Mouse (Mus musculus) MEL (cell line): ENCODE data around the gene 6430628N08Rik. TPM values are rescaled to one million over a fixed set of nuclear protein-coding genes. Genes with fewer than 3 reads are reported as not detected.

Experiments used
- DNase-seq: peaks from one replicate; pipeline ENCODE4 v3.0.0; 2011; ENCODE audit warnings: low read depth, low spot score
- H3K27ac ChIP-seq: 2 replicates; pipeline ENCODE4 v1.5.1; 2012; ENCODE audit warnings: low read depth, mild to moderate bottlenecking, control low read depth, low read length, moderate library complexity; ENCODE audit not compliant: control insufficient read depth
- H3K27me3 ChIP-seq, 2 experiments: fragments of 150-350 bp in 1 of 2; sonication (generic) in 1 of 2; 2 replicates each; pipeline ENCODE4 v1.6.1; 2012; ENCODE audit warnings: low read length in 2 of 2, mild to moderate bottlenecking in 2 of 2, improper control_type of control experiment in 1 of 2, moderate library complexity in 1 of 2; ENCODE audit not compliant: insufficient read depth in 2 of 2, control insufficient read depth in 1 of 2
- H3K36me3 ChIP-seq, 2 experiments: 2 replicates each; pipeline ENCODE4 v1.6.1; 2012 to 2014; ENCODE audit warnings: low read length in 2 of 2, improper control_type of control experiment in 1 of 2, inconsistent platforms in 1 of 2, mild to moderate bottlenecking in 1 of 2; ENCODE audit not compliant: insufficient read depth in 2 of 2, control insufficient read depth in 1 of 2
- H3K4me1 ChIP-seq, 2 experiments: fragments of 150-350 bp in 1 of 2; sonication (generic) in 1 of 2; 2 replicates each; pipeline ENCODE4 v1.6.1; 2012; ENCODE audit warnings: low read length in 2 of 2, improper control_type of control experiment in 1 of 2, mild to moderate bottlenecking in 1 of 2; ENCODE audit not compliant: insufficient read depth in 2 of 2, control insufficient read depth in 1 of 2
- H3K4me3 ChIP-seq, 2 experiments: fragments of 150-350 bp in 1 of 2; sonication (generic) in 1 of 2; 2 replicates each; pipeline ENCODE4 v1.5.1; 2012; ENCODE audit warnings: low read depth in 2 of 2, low read length in 2 of 2, mild to moderate bottlenecking in 2 of 2, moderate library complexity in 2 of 2, control low read depth in 1 of 2, improper control_type of control experiment in 1 of 2; ENCODE audit not compliant: control insufficient read depth in 1 of 2, insufficient read depth in 1 of 2
- H3K79me2 ChIP-seq: 2 replicates; pipeline ENCODE4 v1.6.1; 2012; ENCODE audit warnings: mild to moderate bottlenecking, low read length, moderate library complexity; ENCODE audit not compliant: control insufficient read depth, poor library complexity, insufficient read depth
- H3K9ac ChIP-seq: 2 replicates; pipeline ENCODE4 v1.6.1; 2012; ENCODE audit warnings: low read depth, mild to moderate bottlenecking, control low read depth, low read length, moderate library complexity; ENCODE audit not compliant: control insufficient read depth, poor library complexity, severe bottlenecking
- H3K9me3 ChIP-seq: fragments of 150-350 bp; sonication (generic); replicated peaks from 2 replicates; pipeline ENCODE4 v1.6.1; 2012; ENCODE audit warnings: mild to moderate bottlenecking, low read length, improper control_type of control experiment, moderate library complexity; ENCODE audit not compliant: insufficient read depth
- BHLHE40 ChIP-seq: IDR thresholded peaks from 2 replicates; pipeline ENCODE4 v1.6.1; 2012; ENCODE audit warnings: low read depth, mild to moderate bottlenecking, inconsistent platforms, low read length, improper control_type of control experiment, borderline replicate concordance
- CTCF ChIP-seq, 3 experiments: IDR thresholded peaks in 2 of 3; conservative IDR thresholded peaks in 1 of 3; 2 replicates each; pipeline ENCODE4 v1.5.1; 2011 to 2012; ENCODE audit warnings: low read length in 3 of 3, low read depth in 2 of 3, mild to moderate bottlenecking in 2 of 3, improper control_type of control experiment in 1 of 3, inconsistent platforms in 1 of 3, mixed read lengths in 1 of 3, moderate library complexity in 1 of 3; ENCODE audit not compliant: control insufficient read depth in 1 of 3, insufficient read depth in 1 of 3, poor library complexity in 1 of 3, severe bottlenecking in 1 of 3
- E2F4 ChIP-seq: IDR thresholded peaks from 2 replicates; pipeline ENCODE4 v1.6.1; 2011; ENCODE audit warnings: low read depth, low read length, improper control_type of control experiment, borderline replicate concordance
- GATA1 ChIP-seq: IDR thresholded peaks from 2 replicates; pipeline ENCODE4 v1.6.1; 2011; ENCODE audit warnings: low read depth, low read length, improper control_type of control experiment
- HCFC1 ChIP-seq: IDR thresholded peaks from 2 replicates; pipeline ENCODE4 v1.6.1; 2012; ENCODE audit warnings: low read depth, mild to moderate bottlenecking, inconsistent platforms, low read length, improper control_type of control experiment, moderate library complexity
- JUND ChIP-seq: IDR thresholded peaks from 2 replicates; pipeline ENCODE4 v1.6.1; 2011; ENCODE audit warnings: low read depth, mild to moderate bottlenecking, improper control_type of control experiment, low read length
- MXI1 ChIP-seq: IDR thresholded peaks from 2 replicates; pipeline ENCODE4 v1.6.1; 2011; ENCODE audit warnings: mild to moderate bottlenecking, low read depth, low read length, improper control_type of control experiment
- MYB ChIP-seq: IDR thresholded peaks from 2 replicates; pipeline ENCODE4 v1.6.1; 2011; ENCODE audit warnings: mild to moderate bottlenecking, low read depth, low read length, improper control_type of control experiment
- MYC ChIP-seq: IDR thresholded peaks from 2 replicates; pipeline ENCODE4 v1.6.1; 2011; ENCODE audit warnings: low read depth, mild to moderate bottlenecking, low read length, improper control_type of control experiment, moderate library complexity
- POLR2AphosphoS2 ChIP-seq: IDR thresholded peaks from 2 replicates; pipeline ENCODE4 v1.6.1; 2011; ENCODE audit warnings: low read length, improper control_type of control experiment
- RAD21 ChIP-seq: IDR thresholded peaks from 2 replicates; pipeline ENCODE4 v1.6.1; 2011; ENCODE audit warnings: mild to moderate bottlenecking, low read depth, low read length, improper control_type of control experiment
- RCOR1 ChIP-seq: IDR thresholded peaks from 2 replicates; pipeline ENCODE4 v1.6.1; 2012; ENCODE audit warnings: low read depth, mild to moderate bottlenecking, inconsistent platforms, low read length, improper control_type of control experiment
- SIN3A ChIP-seq: IDR thresholded peaks from 2 replicates; pipeline ENCODE4 v1.6.1; 2012; ENCODE audit warnings: low read length, improper control_type of control experiment, inconsistent platforms
- SMC3 ChIP-seq: IDR thresholded peaks from 2 replicates; pipeline ENCODE4 v1.6.1; 2011; ENCODE audit warnings: low read depth, low read length, improper control_type of control experiment
- TBP ChIP-seq: IDR thresholded peaks from 2 replicates; pipeline ENCODE4 v1.8.0; 2011; ENCODE audit warnings: low read depth, low read length, improper control_type of control experiment
- ZC3H11A ChIP-seq: IDR thresholded peaks from 2 replicates; pipeline ENCODE4 v1.6.1; 2012; ENCODE audit warnings: low read depth, mild to moderate bottlenecking, inconsistent platforms, low read length, improper control_type of control experiment
- ZNF384 ChIP-seq: IDR thresholded peaks from 2 replicates; pipeline ENCODE4 v1.6.1; 2012; ENCODE audit warnings: low read depth, mild to moderate bottlenecking, inconsistent platforms, low read length, improper control_type of control experiment
- polyA plus RNA-seq, 2 experiments: library from polyadenylated mRNA; stranded (reverse) in 1 of 2; unstranded in 1 of 2; fragments of >175 nt in 1 of 2; fragments of >200 nt in 1 of 2; gene quantifications; 2 replicates each; pipeline versions ENCODE4 v1.2.1 to v1.2.4; 2012; ENCODE audit warnings: low replicate concordance in 2 of 2, low read depth in 1 of 2; ENCODE audit not compliant: insufficient read length in 2 of 2, insufficient read depth in 1 of 2, missing spikeins in 1 of 2
- total RNA-seq: library from RNA; depleted of rRNA; stranded (reverse); fragments of 300-350 nt; gene quantifications from 2 replicates; pipeline ENCODE4 v1.2.3, GENCODE M21; 2012

The 6430628N08Rik gene
- total and polyA plus RNA-seq, 3 experiments = not detected

DNA sequence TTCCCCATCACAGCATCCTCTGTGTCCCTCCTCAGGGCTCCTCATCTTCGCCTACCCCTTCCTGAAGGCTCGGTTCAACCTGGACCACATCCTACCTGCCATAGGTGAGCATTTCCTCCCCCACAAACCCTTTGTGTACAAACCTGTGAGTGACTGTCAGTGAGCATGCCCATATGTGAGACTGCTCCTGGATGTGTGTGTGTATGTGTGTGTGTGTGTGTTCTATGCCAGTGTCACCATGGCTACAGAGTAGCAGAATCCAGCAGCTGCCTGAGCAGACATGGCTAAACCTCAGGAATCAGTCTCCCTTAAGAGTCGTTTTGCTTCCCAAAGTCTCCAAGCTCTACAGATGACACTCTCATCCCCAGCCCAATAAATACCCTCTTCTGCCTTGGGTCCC, 4.6 kb upstream of the 6430628N08Rik start:
- H3K27ac ChIP-seq = no peak overlapping the region
- no peaks in the 10 kb centered on the region for H3K4me1 ChIP-seq
- H3K9me3 ChIP-seq = no peaks in the 10 kb centered on the region
- DNase-seq = no peak
- no peak overlapping the region for H3K4me3 ChIP-seq
- no peaks in the 10 kb centered on the region for H3K36me3 ChIP-seq
- H3K9ac ChIP-seq = no peak overlapping the region
- H3K27me3 ChIP-seq = no peaks in the 10 kb centered on the region
- H3K79me2 ChIP-seq = no peaks in the 10 kb centered on the region
- TF ChIP-seq CTCF (IDR thresholded peaks at IDR 0.05 in 2 of 3, conservative IDR thresholded peaks at IDR 0.05 in 1 of 3; ENCODE audit: control insufficient read depth in 1 of 3, insufficient read depth in 1 of 3, low read depth in 2 of 3, low read length in 3 of 3, poor library complexity in 1 of 3, severe bottlenecking in 1 of 3) = no peak
- no peak for TF ChIP-seq HCFC1

DNA sequence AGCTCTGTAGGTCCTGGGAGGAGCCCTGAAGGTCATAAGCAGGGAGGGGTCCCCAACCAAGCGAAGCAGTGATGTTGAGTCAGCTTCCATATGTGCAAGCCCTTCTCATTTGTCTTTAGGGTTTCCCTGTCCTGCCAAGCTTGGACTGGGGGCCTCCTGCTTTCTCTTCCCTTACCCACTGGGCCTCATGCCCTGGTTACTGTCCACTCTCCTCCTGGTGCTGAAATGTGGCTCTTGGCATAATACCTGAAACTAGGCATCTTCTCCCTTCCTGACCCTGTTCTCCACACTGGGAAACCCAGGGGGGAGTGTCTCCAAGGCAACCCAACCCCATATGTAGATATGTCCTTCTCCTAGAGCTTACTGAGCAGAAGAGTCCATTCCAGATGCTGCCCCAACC, 3.6 kb upstream of the 6430628N08Rik start:
- Histone ChIP-seq H3K4me1 (no peaks in the 10 kb centered on the region), H3K9ac (no peak overlapping the region), H3K79me2 (no peaks in the 10 kb centered on the region), H3K27ac (no peak overlapping the region), H3K9me3 (no peaks in the 10 kb centered on the region), H3K27me3 (peaks cover 0 to 3% of the 10 kb centered on the region in 2 experiments; a peak in 1 of 4 replicates), H3K36me3 (no peaks in the 10 kb centered on the region), H3K4me3 (no peak overlapping the region)
- DNase-seq = peak; percentile 42
- no peak for TF ChIP-seq E2F4
- TF ChIP-seq SIN3A = peak; percentile 56
- TF ChIP-seq ZNF384 = no peak
- TF ChIP-seq GATA1 = no peak
- TF ChIP-seq BHLHE40 = no peak
- TF ChIP-seq RAD21 = no peak
- TF ChIP-seq TBP = no peak
- TF ChIP-seq MYB = no peak
- no peak for TF ChIP-seq CTCF (IDR thresholded peaks at IDR 0.05 in 2 of 3, conservative IDR thresholded peaks at IDR 0.05 in 1 of 3; ENCODE audit: control insufficient read depth in 1 of 3, insufficient read depth in 1 of 3, low read depth in 2 of 3, low read length in 3 of 3, poor library complexity in 1 of 3, severe bottlenecking in 1 of 3)
- no peak for TF ChIP-seq MYC
- TF ChIP-seq SMC3 = 0 out of 2 replicates have a peak, but pooled peaks have one; percentile 13
- TF ChIP-seq MXI1 = peak; percentile 75
- TF ChIP-seq POLR2AphosphoS2 = no peak
- TF ChIP-seq ZC3H11A = no peak
- no peak for TF ChIP-seq JUND

DNA sequence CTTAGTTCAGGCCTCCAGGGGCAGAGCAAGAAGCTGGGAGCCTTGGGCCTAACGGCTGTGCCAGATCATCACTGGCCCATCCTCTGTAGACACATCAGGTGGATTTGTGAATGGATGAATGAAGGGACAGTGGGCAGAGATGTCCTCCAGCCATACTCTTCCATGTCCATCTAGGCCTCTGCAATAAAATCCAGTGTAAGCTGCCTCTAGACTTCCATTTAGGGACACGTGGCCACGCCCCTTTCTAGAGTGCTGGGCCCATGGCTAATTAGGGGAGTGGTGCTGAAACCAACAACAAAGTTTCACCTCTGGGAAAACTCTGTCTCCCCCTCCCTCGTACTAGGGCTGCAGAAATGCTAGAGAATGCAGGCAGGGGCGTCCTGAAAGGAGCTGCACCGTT, 399 bp upstream of the 6430628N08Rik start:
- TF ChIP-seq MYC (no peak), RCOR1 (no peak)
- peaks cover 0 to 3% of the 10 kb centered on the region in 2 experiments; a peak in 1 of 4 replicates for H3K27me3 ChIP-seq

More for the DNA sequence above, 399 bp upstream of the 6430628N08Rik start:
- H3K4me1 ChIP-seq = no peaks in the 10 kb centered on the region
- no peak overlapping the region for H3K4me3 ChIP-seq
- H3K9me3 ChIP-seq = no peaks in the 10 kb centered on the region
- H3K27ac ChIP-seq = no peak overlapping the region
- no peaks in the 10 kb centered on the region for H3K79me2 ChIP-seq
- H3K36me3 ChIP-seq = no peaks in the 10 kb centered on the region
- H3K9ac ChIP-seq = no peak overlapping the region
- no peak for DNase-seq
